Mouse (Mus musculus) mature B cell (primary cell): ENCODE results near the gene Riox2.
"Not testable (repeated sequence)": the region's sequence is repeated elsewhere in the genome, so short reads cannot be mapped to it uniquely, and the experiment has no call there.

ENCODE experiments used
- in situ Hi-C: fragments of 300-500 bp; cut with MboI; formaldehyde crosslinking; loops from 2 replicates; pipeline ENCODE4 v1.14.3; 2019

The Riox2 gene

DNA sequence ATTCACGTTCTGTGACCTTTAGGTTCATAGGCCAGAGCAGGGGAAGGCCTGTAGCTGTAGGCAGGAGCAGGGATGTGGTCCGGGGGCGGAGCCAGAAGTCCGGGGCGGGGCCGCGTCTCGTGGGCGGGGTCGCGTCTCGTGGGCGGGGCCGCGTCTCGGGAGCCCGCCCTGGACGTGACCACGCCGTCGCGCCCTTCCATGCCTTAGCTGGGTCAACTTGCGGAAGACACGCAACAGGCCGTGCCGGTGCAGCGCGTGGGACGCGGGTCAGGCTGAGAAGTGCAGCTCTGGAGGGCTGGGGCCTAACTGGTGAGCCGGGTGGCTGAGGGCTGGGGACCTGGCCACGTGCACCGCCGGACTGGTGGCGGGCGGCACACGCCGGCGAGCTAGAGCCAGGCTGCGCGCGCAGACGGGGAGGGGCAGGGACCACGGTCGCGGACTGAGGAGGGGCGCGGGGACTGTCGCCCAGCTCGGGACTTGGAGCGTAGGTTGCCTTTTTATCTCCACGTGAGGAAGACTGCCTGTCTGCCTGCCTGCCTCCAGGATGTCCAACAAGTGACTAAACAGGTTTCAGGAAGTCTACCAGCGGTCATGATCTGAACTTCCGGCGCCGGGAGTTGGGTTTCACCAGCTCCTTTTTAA is at the start of gene Riox2:
Gene Riox2, plus strand, starts transcription at position 139 of the 642 bp plus-strand sequence.
- in situ Hi-C loops, result no loop called here

DNA sequence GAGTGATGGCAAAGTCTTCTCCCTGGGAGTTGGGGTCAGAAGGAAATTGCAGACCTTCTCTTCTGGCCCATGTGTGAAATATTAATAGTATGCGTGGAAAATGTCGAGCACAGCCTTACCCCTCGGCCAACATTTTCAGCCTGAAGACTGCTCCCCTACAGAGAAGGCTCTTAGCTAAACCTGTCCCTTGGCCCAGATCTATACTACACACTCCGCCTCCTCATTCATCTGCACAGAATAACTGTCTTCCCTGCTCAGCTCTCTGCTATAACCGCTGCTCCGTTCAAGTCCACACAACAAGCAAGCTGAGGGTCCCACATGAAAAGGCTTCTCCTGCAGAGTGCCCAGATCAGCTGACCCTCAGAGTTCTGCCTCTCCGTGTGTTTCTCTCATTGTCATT is 43.6 kb upstream of the Riox2 start:
- in situ Hi-C loops, result no loop called here

DNA sequence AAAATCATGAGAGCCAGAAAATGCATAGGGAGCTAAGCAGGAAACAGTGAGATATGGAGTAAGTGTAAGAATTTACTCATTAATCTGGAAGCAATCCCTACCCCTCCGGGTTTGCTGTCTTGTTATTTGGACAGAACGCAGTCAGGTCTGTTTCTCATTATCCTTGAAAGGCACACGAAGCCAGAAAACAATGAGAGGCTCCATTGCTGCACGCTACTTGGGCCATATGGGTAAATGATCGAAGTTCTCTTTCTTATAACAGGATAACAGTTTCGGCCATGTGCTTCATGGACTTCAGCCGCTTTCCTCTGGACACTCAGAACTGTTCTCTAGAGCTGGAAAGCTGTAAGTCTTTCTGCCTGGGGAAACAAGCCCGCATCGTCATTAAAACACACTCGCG is 38.4 kb upstream of the Riox2 start:
- in situ Hi-C loops, result no loop called here

DNA sequence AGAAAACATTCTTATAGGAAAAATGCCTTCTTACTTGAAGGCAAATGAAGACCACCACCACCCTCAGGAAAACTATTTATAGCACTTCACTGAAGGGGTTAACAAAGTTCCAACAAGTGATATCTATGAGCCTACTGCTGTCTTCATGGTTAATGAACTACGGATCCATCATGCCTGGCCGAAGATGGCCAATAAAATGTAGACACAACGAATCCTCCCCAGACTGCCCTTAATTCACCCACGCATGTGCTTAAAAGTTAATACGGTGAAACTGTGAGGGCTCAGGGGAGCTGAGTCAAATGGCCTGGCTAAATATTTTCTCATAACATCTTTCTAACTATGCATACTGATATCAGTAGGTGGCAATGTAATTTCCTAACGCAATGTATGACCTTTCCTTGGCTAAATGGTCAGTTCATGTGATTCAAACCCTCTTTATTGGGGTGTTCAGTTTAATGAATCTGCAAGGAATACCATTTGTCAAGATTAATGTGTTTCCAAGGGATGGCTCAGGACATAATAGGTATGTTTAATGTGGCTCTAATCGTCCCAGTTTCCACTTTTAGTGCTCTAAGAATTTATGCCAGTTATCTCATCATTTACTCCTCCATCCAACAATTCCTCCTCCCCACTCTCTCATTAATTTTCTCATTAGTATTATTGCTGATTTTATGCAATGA is 26.6 kb upstream of the Riox2 start:
- in situ Hi-C loops, result no loop called here

DNA sequence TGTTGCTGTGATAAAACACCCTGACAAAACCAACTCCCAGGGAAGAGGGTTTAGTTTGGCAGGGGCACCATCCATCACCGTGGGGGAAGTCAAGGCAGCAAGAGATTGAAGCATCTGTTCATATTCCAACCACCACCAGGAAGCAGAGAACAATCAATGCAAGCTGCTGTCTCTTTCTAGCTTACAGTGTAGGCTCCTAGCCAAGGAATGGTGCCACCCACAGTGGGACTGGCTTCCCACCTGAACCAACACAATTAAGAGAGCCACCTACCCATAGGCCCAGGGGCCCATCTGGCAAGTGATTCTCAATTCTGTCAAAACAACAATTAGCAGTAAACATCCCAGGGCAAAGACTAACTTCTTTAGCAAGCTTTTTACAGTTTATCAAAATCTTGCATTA is 23.4 kb upstream of the Riox2 start:
- in situ Hi-C loops, result no loop called here

DNA sequence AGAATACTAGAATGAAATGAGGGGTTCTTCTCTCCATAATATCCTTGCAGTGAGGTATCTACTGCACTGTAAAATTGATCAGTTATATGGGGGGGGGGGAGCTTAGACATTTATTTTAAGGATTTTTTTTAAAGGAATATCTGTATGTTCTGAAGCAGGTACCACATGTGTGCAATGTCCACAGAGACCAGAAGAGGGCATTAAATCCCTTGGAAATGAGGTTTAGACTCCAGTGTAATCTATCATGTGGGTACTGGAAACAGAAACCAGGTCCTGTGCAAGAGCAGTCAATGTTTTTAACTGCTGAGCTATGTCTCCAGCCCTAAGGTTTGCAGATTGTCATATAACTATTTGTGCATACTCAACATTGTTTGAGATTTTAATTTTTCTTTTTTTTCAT is 22.5 kb upstream of the Riox2 start:
- in situ Hi-C loops, result no loop called here

DNA sequence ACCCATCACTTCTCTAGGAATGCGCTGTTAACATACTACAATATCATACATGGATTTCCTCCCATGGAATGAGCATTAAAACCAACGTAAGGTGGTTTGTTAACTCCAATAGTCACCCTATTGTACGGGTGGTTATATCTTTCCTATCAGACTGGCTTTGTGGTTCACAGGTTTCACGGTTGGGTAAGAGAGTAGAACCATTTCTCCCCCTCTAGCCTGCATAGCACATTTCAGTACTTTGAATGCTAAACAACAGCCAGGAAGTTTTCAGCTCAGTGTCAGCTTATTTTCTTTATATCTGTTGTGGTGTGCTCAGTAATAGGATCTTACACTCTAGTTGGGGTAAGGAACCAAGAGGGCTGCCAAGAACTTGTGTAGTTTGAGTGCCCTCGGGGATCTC is 19.8 kb upstream of the Riox2 start:
- in situ Hi-C loops, result no loop called here

DNA sequence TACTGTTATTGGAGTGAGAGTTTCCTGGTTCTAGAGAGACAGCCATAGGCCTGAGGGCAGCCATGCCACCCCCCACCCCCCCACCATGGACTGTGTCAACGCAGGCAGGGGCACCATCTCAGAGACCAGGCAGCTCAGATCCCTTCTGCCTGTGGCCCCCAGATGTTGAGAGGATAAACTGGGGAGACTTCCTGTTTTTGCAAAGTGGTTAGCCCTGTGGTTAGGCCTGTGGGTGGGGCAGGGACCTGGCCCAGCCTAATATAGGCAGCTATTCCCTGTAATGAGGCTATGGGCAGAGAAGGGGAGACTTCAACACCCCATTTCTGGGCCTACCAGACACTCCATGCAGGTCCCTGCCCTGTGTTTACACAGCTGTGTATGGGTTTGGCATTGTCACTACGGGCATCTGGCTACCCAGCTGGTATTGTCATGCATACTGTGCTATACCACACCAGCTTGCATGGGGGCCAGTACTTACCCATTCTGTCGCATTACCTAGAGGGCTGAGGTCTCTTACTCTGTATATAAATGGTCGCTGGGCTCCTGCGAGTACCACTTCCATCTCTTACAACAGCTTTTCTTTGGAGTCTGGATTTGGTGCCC is 12.2 kb upstream of the Riox2 start:
- in situ Hi-C loops, result not testable (repeated sequence)

DNA sequence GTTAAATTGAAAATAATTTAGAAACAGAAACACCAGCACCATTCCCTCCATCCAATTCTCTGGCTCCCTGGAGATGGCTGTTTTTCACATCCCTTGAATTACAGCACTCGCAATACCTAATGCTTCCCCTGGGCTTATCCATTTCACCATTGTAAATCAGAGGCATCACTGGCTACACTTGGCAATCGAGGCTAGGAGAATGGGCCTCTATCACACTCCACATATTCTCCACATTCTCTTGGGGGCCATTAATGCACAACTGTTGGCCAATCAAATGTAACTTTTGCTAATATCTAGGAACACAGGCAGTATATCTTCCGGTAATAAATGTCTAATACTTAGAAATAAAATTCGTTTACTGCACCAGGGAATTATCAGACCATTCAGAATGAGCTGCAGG is 8.0 kb upstream of the Riox2 start:
- in situ Hi-C loops, result no loop called here

DNA sequence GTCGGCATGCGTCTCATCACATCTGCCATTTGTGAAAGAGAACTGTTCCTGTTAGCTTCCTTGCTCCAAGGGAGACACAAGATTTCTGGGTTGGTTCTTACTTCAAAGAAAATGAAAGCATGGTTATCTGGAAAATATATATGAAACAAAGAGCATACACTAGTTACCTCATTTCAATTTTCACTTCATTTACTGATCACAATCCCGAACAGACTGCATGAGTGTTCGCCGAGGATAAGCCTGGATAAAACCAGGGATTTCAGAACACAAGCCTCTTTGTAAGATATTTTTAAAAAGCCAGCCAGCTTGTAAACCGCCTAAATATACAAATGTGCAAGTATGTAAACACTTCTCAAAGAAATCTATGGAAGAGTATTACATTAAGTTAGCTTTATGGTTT is 7.6 kb upstream of the Riox2 start:
- in situ Hi-C loops, result no loop called here

DNA sequence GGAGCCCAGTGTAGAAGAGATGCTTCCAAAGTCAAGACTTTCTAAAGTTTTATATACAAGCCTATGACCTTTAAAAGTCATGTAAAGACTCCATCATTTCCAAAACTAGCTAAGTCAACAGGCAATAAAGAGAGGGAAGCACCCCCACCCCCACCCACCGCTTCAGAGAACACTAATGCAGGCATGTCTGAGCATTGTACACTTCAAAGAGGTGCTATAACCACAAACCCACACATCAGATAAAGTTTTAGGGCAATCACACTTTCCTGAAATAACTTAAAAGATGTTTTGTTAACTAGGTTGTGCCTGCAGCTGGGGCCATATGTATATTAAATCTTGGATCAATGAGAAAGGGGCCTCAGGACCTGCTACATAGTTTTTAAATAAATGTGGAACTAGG is 1.7 kb upstream of the Riox2 start:
- in situ Hi-C loops, result no loop called here

DNA sequence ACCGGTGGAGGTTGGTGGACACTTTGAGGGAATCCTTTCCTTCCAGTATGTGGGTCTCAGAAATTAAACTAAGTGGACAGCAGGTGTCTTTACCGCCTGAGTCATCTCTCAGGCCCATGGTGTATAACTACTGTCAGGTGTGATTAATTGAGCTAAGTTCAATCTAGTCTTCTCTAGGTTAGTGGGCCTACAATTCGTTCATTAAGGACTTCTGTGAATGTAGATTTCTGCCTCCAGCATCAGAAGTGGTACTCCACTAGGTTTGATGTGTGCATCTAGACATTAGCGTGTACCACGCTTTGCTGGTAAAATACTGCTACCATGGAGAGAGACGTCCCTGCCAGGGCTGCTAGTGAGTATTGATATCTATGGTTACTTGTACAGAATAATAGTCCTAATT is 971 bp downstream of the Riox2 start:
- in situ Hi-C loops, result no loop called here

DNA sequence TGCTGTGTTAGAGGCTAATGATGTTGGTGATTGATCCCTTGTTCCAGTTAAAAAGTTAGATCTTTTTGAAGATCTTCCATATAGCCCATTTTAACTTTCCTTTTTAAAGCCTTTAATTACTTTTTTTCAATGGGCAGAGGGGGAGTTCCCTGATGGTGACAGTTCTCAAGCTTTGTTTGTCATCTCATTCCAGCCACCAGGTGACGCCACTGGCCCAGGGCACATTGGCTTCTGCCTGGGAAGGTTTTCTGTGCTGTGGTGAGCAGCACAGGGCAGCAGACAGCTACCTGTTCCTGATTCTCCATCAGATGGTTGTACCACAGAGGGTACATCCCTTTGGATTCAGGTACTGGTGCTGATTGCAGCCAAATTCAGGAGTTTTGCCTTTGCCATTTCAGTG is 3.2 kb downstream of the Riox2 start:
- in situ Hi-C loops, result no loop called here

DNA sequence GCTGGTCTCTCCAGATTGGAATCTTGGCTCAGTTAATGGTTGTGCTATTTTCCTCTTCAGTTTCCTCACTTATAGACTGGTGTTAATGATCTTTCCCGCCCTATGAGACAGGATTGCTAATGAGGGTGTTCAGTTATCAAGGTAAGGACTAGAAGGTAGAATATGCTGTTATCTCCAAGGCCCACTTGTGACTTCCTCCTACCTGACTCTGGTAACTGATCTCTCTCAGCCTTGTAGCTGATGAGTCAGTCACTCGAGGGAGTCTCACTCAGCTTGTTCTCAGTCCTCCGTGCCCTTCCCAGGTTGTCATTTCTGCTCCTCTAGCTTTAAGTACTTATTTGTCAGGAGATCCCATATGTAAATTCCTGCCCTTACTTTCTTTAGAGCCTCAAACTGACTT is 6.4 kb downstream of the Riox2 start:
- in situ Hi-C loops, result no loop called here

DNA sequence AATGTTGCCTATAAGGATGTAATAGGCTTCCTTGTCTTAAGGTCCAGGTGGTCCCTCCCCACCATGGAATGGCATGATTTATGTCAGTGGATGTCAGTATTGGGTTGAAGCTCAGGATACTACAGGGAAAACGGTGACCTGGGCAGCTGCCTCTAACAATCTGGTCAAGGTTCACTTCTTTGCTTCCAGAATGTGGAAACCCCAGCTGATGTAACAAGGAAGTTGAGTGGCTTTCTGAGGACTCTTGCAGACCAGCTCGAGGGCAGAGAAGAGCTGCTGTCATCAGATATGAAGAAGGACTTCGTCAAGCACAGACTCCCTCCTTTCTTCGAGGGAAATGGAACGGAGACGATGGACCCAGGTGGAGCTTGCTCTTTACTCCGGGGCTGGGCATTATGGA is 15.7 kb downstream of the Riox2 start:
- in situ Hi-C loops, result no loop called here

DNA sequence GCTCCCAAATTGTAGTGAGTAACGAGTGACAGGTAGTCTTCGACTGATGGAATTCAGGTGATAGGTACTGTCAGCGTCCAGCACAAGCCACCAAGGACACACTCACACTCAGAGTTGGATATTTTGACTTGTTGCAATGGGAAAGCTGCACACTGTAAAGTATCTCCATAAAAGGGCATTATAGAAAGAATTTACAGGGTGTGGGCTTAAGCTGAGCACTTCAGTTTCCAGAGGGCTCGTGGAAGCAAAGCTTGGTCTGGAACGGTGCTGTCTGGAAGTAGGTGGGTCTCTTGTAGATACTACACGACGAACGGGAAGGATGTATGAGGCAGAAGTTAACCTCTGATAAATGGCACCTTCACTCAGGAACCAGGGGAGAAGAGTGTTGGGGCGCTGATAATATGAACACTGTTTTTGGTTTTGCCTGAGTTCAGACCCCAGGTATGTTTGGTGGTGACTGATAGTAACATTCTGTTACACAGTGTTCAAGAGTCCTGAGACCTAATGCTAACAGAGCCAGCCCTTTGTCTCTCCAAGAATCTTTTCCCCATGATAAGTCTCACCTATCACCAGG is 16.5 kb downstream of the Riox2 start:
- in situ Hi-C loops, result no loop called here

DNA sequence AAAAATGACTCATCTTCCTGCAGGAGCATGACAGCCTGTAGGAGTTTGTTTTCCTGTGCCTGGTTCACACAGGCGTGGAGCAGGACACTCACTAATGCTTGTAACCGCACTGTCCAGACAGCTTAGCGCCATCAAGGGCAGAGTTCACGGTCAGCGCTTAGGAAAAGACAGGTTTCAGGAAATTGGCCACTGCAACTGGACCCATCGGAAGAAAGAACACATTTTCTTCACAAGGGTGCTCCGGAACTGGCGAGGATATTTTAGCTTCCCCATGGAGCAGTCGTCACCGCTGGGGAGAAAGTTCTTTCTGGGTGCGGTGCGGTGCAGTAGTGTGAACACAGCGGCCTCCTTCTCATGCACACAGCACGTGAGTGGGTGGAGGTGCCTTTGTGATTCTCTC is 21.6 kb downstream of the Riox2 start:
- in situ Hi-C loops, result no loop called here

DNA sequence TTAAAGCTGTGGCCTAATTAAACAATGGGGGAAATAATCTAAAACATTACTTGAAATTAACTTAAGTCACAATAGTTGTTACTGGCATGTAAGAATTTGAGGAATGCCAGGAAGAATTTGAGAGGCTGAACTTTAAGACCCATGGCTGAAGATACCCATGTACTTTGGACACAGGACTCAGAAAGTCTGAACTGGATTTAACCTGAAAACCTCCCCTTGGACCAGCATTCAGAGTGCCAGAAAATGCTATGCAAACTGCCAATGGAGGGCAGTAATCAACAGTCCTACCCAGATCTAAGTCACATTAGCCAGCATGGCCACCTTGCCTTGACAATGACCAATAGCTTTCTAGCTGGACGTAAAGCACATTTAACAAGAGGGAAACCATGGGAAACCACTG is 26.4 kb downstream of the Riox2 start:
- in situ Hi-C loops, result no loop called here

DNA sequence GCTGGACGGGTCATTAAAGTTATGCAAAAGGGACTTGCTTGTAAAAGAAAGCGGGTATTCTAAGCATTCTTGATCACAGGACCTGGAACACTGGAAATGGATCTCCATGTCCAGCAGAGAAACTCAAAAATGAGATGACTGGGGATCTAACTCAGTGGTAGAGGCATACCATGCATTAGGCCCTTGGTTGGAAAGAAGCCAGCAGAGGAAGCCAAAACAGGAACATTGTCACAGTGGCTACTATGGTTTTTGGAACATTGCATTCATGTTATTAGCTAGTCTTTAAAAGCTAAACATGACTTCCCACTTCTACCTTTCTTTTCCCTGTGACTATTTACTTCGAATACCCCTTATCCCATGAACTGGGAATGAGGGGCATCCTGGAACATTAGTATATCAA is 27.6 kb downstream of the Riox2 start:
- in situ Hi-C loops, result no loop called here

DNA sequence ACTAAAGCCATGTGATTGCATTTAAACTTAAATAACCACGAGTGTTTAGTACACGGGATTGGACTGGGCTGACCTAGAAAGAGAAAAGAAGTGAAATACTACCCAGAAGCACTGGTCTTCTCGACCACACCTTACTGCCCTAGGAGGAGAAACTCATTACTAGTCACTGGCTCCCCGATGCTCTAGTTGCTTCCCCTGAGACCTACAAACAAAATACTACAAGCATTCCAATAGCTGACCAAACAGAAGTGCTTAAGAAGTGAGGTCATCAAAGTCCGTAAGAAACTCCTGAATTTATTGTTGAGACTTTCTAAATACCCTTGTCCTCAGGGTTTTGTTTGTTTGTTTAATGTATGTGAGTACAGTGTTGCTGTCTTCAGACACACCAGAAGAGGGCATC is 38.3 kb downstream of the Riox2 start:
- in situ Hi-C loops, result no loop called here

DNA sequence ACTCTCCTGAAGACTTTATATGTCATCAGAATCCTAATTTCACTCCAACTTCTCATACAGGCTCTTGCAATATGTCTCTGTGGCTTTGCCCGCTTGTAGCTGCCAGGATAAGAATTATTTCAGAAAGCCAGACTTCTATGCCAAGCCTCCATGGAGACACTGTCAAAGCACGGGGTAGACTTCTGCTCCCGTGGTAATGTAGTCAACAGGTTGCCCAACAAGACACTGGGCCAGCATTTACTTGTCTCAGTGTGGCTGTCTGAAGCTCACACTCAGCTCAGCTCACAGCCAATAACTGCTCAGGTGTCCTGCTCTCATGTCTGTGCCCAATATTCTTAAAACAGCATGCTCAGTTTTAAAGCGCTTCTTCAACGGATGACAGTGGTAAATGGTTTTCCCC is 43.6 kb downstream of the Riox2 start:
- in situ Hi-C loops, result no loop called here

DNA sequence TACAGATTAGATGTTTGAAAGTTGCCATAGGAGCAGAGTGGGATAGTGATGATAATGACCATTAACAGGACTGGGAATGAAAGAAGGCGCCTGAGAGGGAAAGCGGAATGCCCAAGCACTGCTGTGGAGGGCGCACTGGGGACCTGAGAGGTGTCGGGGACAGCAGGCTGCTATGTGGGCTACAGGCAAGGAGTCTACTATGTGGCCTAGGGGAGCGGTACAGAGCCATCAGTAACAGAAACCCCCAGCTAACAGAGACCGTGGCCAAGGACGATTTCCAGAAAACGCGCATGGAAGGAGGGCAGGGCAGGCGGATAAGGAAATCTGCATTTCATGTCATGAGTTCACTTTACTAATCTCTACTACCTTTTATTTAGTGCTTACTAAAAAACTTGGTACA is 45.4 kb downstream of the Riox2 start:
- in situ Hi-C loops, result no loop called here

DNA sequence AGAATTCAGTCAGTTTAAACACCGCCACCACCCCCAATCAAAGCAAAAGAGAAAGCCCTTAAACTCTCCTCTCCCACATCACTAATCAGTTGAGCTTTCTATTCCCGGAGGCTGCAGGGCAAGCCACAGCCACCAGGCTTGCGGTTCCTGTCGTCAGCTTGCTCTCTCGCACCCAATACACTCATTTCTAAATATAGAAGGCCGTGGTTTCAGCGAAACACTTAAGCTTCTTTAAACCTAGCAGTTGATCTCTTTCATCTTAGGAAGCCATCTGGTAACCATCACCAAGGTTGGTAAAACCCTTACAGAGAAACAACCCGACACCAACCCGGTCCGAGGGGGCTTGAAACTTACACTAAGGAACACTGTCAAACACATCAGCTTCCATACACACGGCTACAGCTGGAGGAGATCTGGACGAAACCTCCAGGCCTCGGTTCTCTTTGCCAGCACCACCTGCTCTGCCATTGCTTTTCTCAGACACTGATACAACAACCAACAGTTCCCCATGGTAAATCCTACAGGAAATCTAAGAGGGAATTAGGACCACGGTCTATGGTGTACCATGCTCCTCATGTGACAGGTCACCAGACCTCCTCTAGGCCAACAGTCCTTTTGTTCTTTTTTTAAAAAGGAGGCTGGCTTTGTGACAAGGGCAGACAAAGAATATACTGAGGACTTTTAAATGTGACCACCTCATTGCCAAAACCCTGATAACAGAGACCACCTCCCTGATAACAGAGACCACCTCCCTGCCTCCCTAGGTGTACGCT is 46.1 kb downstream of the Riox2 start:
- in situ Hi-C loops, result no loop called here
